Mouse (Mus musculus) cortical plate, adult 2 months (tissue): ENCODE data around the gene Bmpr1a.

Source experiments
- CTCF ChIP-seq: fragments of 200-500 bp; IDR thresholded peaks from 2 replicates; pipeline ENCODE4 v1.5.1; 2011; ENCODE audit warnings: mild to moderate bottlenecking, control low read depth, low read length; ENCODE audit not compliant: insufficient read depth; ENCODE audit errors: extremely low read depth
- POLR2A ChIP-seq: fragments of 200-500 bp; IDR thresholded peaks from 2 replicates; pipeline ENCODE4 v1.6.1; 2011; ENCODE audit warnings: mild to moderate bottlenecking, low read length, control low read depth; ENCODE audit not compliant: insufficient read depth; ENCODE audit errors: extremely low read depth

DNA sequence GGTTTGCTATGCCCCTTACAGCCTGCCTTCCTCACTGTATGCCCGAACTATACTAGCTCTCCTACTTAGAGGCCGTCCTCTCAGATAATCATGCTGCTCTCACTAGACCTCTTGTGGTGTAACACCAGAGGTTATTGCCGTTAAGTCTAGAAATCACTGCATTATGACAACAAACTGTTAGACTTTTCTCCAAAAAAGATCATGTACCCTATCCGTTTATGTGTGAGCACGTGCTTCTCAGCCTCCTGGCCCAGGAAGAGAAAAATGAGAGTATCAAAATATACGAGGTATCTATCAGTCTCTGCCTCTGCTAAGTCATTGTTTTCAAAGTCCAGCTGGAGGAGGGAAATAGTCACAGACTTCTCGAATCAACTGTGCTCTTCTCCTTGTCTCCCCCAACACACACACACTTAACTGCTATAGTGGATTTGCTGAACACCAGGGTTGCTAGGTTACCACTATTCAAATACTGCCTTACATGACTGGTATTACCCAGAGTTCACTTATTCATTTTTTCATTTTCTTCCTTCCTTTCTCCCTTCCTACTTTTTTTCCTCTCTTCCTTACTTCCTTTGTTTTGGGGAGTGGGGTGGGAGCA is 5.8 kb upstream of the Bmpr1a start:
- no peak for TF ChIP-seq POLR2A
- TF ChIP-seq CTCF = no peak
